Mouse (Mus musculus) small intestine, adult 2 months (tissue): ENCODE measurements at regions not wholly inside any gene's neighbourhood (a gene's known extent, or its start where the extent isn't known, plus 50 kb on each side); places are given as distances from the start of the nearest gene placed in this dataset.

Experiments
- H3K27ac ChIP-seq: fragments of 200-500 bp; 2 replicates; pipeline ENCODE4 v1.5.1; 2012; ENCODE audit warnings: low read depth, low read length, control low read depth, inconsistent platforms; ENCODE audit not compliant: insufficient read depth
- H3K27me3 ChIP-seq: fragments of 200-500 bp; 2 replicates; pipeline ENCODE4 v1.6.1; 2012; ENCODE audit warnings: mild to moderate bottlenecking, moderate library complexity, low read length, inconsistent platforms; ENCODE audit not compliant: control insufficient read depth, insufficient read depth
- H3K36me3 ChIP-seq: fragments of 200-500 bp; 2 replicates; pipeline ENCODE4 v1.6.1; 2012; ENCODE audit warnings: mild to moderate bottlenecking, low read length, control low read depth, inconsistent platforms; ENCODE audit not compliant: control insufficient read depth, insufficient read depth
- H3K4me1 ChIP-seq: fragments of 200-500 bp; 2 replicates; pipeline ENCODE4 v1.6.1; 2012; ENCODE audit warnings: low read length, inconsistent platforms, mixed read lengths; ENCODE audit not compliant: control insufficient read depth, insufficient read depth, insufficient read length
- H3K4me3 ChIP-seq: fragments of 200-500 bp; 2 replicates; pipeline ENCODE4 v1.5.1; 2012; ENCODE audit warnings: low read depth, mild to moderate bottlenecking, control low read depth, inconsistent platforms, low read length, moderate library complexity
- CTCF ChIP-seq: fragments of 200-500 bp; IDR thresholded peaks from 2 replicates; pipeline ENCODE4 v1.5.1; 2012; ENCODE audit warnings: low read depth, mild to moderate bottlenecking, control low read depth, inconsistent platforms, low read length, moderate library complexity, mixed read lengths; ENCODE audit not compliant: insufficient replicate concordance, insufficient read length; ENCODE audit errors: extremely low read depth
- POLR2A ChIP-seq: fragments of 200-500 bp; IDR thresholded peaks from 2 replicates; pipeline ENCODE4 v1.6.1; 2012; ENCODE audit warnings: low read depth, mild to moderate bottlenecking, control low read depth, inconsistent platforms, low read length, moderate library complexity
- WGBS: fragments of 180-500 bp; shearing (Covaris S2); methylation state at CpG from one replicate; pipeline ENCODE4 v1.1.7; 2018; 5-methylcytosine and 5-hydroxymethylcytosine counted together

DNA sequence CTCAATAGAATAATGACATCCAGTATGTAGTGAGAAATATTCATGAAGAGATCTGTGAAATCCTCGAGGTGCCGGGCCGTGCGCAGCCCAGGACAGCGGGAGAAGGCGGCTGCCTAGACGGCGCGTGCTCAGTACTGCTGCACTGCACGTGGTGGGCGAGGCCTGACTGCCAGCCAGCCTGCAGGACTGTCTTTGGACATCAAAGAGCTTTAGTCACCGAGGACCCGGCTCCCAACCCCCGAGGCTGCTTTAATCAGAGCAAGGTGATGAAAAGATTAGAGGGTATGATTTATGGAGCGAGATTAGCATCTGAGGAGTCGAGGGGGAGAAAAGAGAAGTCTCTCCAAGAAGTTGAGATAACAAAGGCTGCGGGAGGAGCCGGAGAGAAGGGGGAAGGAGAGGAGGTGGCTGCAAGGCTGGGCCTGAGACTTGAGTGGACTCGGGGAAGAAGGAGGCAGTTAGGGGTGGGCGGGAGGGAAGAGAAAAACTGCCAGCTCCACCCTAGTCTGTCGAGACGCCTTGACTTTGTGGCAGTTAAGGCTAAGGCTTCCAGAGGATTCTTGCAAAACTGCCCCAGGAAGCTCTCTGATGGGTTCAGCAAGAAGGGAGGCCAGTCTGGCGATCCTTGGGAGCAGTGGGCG is 271.6 kb upstream of the 4930535I16Rik start:
- Histone ChIP-seq H3K4me1 (no peaks in the 10 kb centered on the region), H3K27ac (no peak overlapping the region), H3K36me3 (no peaks in the 10 kb centered on the region), H3K4me3 (no peak overlapping the region), H3K27me3 (peaks cover 4% of the 10 kb centered on the region; the same call in 1 of the 2 replicates)
- 15% methylated on average over 24 of the region's 24 CpGs for WGBS
- no peak for TF ChIP-seq CTCF
- TF ChIP-seq POLR2A = no peak

DNA sequence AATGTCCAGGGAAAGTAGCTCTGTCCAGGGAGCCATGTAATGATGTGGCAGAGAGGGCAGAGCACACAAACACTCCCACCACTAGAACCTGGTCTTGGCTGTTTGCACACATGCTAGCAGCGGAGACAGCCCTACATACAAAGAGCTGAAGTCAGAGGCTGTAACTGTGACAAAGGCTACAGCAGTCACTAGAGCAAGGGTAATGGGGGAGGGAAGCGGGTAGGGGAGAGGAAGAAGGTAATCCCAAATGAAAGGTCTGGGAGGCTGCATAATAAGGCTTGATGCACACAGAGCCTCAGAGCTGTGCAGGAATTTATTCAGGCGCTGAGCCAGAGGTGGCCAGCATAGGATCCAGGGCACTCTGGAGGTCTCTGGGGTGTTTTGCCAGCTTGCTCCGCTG is 269.3 kb upstream of the 4930535I16Rik start:
- H3K36me3 ChIP-seq = no peaks in the 10 kb centered on the region
- H3K4me3 ChIP-seq = no peak overlapping the region
- peaks cover 4% of the 10 kb centered on the region; the same call in 1 of the 2 replicates for H3K27me3 ChIP-seq
- H3K27ac ChIP-seq = no peak overlapping the region
- no peaks in the 10 kb centered on the region for H3K4me1 ChIP-seq
- TF ChIP-seq POLR2A = no peak
- no peak for TF ChIP-seq CTCF
- WGBS = 77% methylated on average over 4 of the region's 4 CpGs

DNA sequence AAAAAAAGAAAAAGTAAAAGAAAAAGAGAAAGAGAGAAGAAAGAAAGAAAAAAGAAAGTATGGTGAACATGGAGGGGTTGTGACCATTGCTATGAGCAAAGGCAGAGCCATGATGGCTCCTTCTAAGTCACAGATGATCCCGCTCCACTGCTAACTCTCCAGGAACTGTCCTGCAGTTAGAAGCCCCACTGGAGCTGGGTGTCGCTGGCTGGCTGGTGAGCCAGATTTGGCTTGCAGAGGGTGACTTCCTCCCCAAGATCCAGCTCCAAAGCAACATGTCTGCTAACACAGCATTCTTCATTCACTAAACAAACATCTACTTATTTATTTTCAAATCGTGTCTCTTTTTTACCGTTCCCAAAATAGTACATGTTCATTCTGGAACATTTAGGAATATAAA is 263.5 kb upstream of the 4930535I16Rik start:
- Histone ChIP-seq H3K27ac (no peak overlapping the region), H3K4me3 (no peak overlapping the region), H3K36me3 (no peaks in the 10 kb centered on the region), H3K4me1 (no peaks in the 10 kb centered on the region), H3K27me3 (peaks cover 8% of the 10 kb centered on the region; the same call in 1 of the 2 replicates)
- WGBS = 72% methylated on average over 4 of the region's 4 CpGs
- TF ChIP-seq CTCF (no peak), POLR2A (no peak)

DNA sequence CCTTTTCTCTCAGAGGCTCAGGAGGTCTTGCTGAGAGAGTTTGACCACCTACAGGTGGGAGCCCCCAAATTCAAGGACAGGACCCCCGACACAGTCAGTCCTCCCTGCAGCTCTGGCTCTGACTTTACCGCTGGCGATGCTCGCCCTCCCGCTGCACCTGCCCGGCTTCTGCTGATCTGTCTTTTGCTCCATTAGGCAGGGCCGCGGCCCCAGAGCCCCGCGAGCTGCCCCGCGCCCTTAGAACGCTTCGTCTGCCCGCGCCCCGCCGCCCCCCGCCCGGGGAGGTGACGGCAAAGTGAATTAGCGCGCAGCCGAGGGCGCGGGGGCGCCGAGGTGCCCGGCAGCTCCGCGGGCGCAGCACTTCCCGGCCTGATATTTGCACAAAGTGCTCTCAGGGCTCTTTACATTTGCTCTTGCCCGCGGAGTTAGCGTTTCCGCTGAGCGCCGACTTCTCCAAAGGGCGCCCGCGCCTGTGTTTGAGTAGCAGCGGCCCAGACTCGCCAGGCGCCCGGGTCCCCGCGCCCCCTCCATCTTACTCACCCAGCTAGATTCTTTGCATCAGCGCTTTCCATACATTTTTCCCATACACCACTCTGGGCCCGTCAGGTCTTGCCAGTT is 260.7 kb upstream of the 4930535I16Rik start:
- Histone ChIP-seq H3K27ac (no peak overlapping the region), H3K4me1 (no peaks in the 10 kb centered on the region), H3K36me3 (no peaks in the 10 kb centered on the region), H3K27me3 (peaks cover 8% of the 10 kb centered on the region; the same call in 1 of the 2 replicates), H3K4me3 (no peak overlapping the region)
- no peak for TF ChIP-seq CTCF
- no peak for TF ChIP-seq POLR2A
- 3% methylated on average over 50 of the region's 50 CpGs for WGBS

DNA sequence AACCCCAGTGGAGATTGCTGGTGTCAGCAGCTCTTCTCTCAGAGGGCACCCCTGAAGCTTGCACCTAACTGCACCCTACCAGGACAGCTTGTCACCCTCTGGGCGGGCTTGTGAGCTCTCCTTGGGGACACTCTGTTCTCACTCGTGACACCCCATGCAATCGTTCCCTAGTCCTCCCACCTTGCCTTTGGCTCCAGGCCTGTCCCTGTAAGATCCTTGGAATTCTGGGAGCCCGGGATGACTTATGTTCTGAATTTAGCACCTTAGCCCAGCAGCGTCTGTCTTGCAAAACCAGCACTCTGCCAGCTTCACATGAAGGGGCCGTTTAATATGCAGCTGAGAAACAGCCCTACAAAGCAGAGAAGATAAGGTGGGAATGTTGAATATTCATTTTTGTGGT is 257.7 kb upstream of the 4930535I16Rik start:
- Histone ChIP-seq H3K4me3 (no peak overlapping the region), H3K4me1 (no peaks in the 10 kb centered on the region), H3K36me3 (no peaks in the 10 kb centered on the region), H3K27ac (no peak overlapping the region), H3K27me3 (peaks cover 8% of the 10 kb centered on the region; the same call in 1 of the 2 replicates)
- TF ChIP-seq CTCF = no peak
- TF ChIP-seq POLR2A = no peak
- 47% methylated on average over 6 of the region's 6 CpGs for WGBS

DNA sequence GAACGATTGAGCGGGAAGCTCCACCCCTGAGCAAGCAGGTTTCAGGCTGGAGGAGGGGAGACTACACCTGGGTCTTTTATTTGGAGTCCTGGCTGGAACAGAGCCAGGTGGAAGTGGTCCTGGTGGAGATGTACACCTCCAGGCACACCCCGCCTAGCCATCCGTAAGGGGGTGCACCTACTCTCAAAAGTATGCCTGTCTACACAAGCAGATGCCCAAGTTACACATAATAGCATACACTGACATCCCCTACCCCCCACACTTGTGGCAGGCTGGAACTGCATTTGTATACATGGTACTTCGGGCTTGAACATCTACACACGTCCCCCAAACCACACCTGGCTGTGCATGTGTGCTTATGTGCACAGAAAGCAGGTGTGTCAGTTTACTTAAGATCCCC is 236.8 kb upstream of the 4930535I16Rik start:
- TF ChIP-seq POLR2A (no peak), CTCF (no peak)
- Histone ChIP-seq H3K4me3 (no peak overlapping the region), H3K27ac (no peak overlapping the region), H3K27me3 (no peaks in the 10 kb centered on the region), H3K36me3 (no peaks in the 10 kb centered on the region), H3K4me1 (no peaks in the 10 kb centered on the region)
- 61% methylated on average over 6 of the region's 6 CpGs for WGBS

DNA sequence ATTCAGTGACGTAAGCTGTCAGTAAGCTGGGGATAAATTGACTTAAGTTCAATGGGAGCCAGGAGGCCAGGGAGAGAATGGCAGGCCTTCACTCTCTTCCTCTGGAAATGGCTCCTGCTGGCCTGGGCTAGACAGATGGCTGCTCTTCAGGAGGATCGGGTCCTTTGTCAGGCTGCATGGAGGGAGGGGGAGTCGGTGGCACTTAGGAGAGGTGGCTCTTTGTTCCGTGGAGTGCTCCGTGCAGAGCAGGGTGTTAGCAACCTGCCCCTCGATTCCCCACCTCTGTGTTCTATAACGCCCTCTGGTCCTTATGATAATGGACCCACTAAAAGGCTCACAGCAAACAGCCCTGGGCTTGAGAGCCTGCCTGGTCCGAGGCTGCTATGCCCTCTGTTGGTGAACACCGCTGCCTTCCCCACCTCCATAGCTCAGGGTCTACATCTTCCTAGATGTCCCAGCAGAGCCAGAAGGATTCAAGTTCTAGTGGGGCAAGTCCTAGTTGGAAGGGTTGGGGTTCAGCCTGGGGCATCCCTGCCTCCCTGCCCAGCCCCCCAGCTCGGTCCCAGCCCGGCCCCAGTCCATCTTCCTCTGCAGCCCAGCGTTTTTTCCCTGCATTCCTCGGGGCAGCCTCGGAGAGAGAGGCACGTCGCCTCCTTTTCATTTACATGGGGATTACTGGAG is 232.1 kb upstream of the 4930535I16Rik start:
- no peak overlapping the region for H3K4me3 ChIP-seq
- no peaks in the 10 kb centered on the region for H3K4me1 ChIP-seq
- 10% methylated on average over 16 of the region's 16 CpGs for WGBS

More for the DNA sequence above, 232.1 kb upstream of the 4930535I16Rik start:
- TF ChIP-seq POLR2A (no peak), CTCF (no peak)
- no peak overlapping the region for H3K27ac ChIP-seq
- H3K27me3 ChIP-seq = no peaks in the 10 kb centered on the region
- H3K36me3 ChIP-seq = no peaks in the 10 kb centered on the region
